Mouse (Mus musculus): ENCODE measurements around the gene Traf3ip2.

The Traf3ip2 gene

GRCm38 (mm10) chr10:39674766-39675165 lies 62.0 kb downstream of the Traf3ip2 start:
- no peak for DNase-seq (ENCODE audit: low spot score in 2 of 2)

- DNase-seq (ENCODE audit: low spot score in 2 of 2), result no peak
Measured at GRCm38 (mm10) chr10:39678199-39678791, 65.6 kb downstream of the Traf3ip2 start.

GRCm38 (mm10) chr10:39681014-39681413 lies 68.3 kb downstream of the Traf3ip2 start:
- DNase-seq (ENCODE audit: low spot score in 2 of 2), result no peak

DNA sequence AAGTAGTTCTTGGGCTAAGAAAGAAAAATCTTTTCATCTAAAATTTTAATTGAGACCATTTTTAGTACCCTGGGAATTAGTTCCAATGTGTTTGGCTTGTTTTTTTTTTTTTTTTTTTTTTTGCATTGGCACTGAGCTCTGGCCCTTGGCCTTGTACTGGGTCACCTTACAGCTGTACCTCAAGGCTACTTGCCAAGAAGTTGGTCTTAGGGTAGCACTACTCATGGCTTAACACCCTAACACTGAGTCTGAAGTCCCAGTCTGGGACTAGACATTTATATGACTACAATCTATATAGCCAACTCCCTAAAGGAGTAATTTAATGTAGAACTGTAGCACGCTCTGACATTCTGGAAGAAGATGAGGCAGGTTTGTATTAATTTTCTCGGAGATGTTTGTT lies 69.8 kb downstream of the Traf3ip2 start:
- DNase-seq (ENCODE audit: low spot score in 2 of 2), result no peak

DNA sequence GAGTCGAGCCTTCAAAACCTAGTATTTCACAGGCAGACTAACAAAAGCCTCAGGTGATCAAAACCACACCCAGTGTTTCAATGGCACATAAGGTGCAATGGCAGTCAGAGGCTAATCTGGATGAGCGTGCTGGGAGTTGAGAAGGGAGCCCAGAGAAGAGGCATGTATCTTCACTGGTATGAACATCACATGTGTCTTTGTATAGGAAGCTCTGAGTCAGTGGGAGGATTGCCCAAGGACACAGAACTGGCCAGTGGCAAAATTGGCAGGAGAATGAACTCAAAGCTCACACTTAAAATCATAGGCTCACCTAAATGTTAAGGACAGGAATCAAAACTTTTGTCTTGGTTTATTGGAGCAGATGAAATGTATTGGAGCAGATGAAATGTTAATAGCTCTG lies 70.7 kb downstream of the Traf3ip2 start:
- no peak for DNase-seq (ENCODE audit: low spot score in 2 of 2)

DNA sequence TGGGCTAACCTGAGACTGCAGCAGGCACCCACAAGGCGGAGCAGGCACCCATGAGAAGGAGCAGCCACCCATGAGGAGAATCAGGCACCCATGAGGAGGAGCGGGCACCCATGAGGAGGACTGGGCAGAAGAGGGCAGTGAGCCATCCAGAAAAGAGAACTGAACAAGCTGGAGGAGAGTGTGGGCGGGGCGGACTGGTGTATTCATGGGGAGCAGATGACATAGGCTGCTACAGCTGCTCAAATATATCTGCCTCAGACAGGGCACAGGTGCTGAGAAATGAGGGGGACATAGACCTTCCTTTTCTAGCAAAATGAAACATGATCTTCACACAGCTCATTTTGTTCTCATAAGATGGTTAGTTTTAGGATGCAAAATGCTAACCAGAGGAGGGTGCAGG lies 74.1 kb downstream of the Traf3ip2 start:
- DNase-seq (ENCODE audit: low spot score in 2 of 2), result no peak

GRCm38 (mm10) chr10:39687851-39688250 lies 75.1 kb downstream of the Traf3ip2 start:
- no peak for DNase-seq (ENCODE audit: low spot score in 2 of 2)

DNA sequence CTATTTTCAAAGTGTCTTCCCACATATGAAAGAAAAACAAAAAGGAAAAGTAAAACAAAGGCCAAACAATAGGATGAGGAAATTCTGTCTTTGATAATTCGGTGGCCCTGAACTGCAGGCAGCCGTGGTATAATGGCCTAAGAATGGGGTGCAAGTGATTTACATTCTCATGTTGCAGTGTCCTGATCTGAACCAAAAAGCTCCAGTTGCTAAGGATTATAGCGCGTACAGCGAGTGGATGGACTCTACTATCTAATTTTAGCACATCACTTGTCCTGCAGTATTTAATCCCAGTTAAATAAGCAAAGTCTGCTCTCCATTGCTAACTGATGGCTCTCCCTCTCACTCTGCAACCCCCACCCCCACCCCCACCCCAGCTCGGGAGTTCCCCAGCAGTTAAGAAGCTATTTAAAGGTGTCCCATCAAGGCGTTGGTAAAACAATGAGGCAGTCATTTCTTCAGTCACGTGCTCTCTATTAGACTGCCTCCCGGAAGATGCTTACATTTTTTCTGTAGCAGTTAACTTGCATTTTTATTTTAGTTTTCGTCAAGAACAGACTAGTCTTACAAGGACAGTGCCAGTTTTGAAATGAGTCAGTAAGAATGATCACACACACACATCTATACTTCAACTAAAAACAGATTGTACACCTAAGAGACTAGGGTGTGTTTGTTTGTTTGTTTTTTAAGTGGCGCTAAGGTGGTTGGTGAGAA lies 78.8 kb downstream of the Traf3ip2 start:
- DNase-seq (ENCODE audit: low spot score in 2 of 2), result no peak

DNA sequence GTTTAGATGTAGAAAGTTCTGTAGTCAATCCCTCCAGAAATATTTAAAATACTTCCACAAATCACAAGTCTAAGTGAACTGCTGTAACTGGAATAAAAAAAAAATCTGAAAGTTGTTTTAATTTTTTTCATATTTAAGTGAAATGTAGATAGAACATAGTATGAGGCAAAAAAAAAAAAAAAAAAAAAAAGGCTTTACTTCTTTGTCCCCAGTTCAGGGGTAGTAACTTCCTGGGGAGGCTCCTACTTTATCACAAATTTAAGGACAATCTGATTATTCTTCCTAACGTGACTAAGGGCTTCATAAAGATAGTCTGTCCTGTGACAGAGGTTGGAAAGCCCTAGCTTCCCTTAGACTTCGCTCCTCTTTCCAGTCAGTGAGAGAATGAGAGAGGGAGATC lies 79.4 kb downstream of the Traf3ip2 start:
- no peak for DNase-seq (ENCODE audit: low spot score in 2 of 2)
